Mouse (Mus musculus) brain, embryonic 18.5 days (tissue): Measurements from ENCODE around the gene Mlc1.

ENCODE experiments used
- DNase-seq: peaks from one replicate; pipeline ENCODE4 v3.0.0-alpha.2; 2012; ENCODE audit warnings: low read depth, low spot score

The Mlc1 gene

DNA sequence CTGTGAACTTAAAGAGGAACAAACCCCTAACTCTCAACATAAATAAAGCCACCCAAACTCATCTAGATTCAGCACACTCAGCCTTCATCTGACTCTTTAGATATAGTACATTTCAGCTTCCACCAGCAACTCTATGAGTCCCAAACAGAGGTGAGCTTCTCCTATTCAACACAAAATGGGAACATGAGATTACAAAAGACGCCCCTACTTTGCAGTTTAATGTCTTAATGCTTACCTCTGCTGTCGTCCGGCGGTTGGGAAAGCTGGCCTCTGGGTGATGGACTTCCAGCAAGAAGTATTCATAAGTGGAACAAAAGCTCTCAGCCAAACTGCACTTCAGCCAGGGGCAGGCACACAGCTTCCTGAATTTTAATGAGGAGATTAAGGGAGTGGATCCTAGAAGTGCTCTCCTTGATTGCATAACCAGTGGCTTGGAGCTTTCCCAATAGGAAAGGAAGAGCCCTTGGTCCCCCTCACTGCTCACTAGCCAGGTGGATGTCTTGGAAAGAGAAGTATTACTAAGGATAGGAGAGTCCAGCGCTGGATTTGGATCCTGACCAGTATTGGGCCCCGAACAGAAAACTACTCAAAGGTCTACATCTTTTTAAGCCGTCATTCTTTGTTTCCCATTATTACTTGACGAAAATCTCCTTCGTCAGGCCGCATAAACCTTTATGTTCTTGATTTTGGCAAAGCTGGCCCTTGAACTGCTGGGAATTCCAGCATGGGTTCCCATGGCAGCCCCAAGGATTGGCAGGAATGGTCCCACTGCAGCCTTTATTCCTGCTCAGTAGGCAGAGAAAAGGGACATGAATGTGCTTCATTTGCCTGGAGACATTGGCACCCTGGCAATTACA, at the start of gene Mlc1:
Gene Mlc1 (minus strand): TSS at position 727 of the 857 bp plus-strand sequence.
- peak; percentile 47 for DNase-seq

DNA sequence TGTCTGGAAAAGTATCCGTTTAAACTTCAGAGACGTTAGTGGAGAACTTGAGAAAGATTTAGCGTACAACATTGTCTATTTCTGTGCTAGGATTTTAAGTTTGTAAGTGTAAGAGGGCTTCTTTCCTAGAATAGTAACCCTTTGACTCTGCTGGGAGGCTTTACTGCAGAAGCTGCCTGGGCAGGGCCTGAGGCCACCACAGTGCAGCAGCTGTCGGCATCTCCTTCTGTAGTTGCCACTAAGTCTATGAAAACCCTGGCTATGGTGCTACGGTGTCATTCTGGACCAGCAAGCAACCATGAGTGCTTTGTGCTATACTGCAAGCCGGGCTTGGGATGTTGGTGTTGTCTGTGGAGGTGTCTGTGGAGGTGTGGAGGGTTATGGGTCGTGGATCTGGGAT, 41.7 kb upstream of the Mlc1 start:
- DNase-seq: no peak

DNA sequence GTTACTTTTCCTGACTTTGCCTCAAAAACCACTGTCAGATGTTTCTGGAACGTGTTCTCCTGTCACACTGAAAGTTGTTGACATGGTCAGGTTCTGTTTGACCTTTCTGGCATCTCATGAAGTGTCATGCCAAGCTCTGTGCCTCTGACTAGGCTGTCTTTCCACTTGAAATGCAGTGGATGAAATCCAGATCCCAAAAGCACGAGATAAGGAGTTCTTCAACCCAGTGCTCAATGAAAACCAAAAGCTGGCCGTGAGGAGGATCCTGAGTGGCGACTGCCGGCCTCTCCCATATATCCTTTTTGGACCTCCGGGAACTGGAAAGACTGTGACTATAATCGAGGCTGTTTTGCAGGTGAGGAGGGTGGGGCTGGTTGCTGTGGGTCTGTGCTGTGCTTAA, 41.3 kb upstream of the Mlc1 start:
- no peak for DNase-seq

DNA sequence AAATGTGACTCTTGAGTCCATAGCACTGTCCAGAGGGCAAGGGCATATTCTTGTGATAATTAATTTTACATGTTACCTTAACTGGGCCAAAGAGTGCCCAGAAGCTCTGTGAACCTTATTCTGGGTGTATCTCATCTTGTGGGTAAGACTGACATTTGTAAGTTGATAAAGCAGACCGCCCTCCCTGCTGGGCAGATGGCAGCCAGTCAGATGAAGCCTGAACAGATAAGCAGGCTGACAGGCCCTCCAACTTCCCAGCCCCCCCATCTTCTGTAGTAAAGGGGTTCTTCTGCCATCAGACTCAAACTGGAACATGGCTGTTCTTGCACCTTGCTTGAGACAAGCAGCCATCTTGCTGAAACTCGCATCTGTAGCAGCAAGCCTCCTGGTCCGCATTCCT, 37.9 kb upstream of the Mlc1 start:
- DNase-seq: no peak

DNA sequence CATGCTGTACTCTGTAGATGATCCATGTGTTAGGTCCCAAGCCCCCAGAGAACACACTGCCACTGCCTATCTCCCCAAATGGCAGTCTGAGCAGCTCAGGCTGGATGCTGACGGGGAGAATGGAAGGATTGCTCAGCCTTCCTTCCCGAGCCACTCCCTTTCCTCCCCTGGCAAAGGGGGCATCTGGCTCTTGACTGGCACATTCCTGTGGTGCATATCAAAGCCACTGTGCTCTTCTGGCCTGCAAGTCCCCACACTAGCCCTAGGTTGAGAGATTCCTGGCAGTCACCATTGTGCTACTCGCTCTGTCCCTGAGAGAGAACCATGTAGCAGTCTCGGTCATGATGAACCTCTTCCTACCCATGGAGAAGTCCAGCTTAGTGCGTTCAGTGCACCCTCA, 29.0 kb upstream of the Mlc1 start:
- no peak for DNase-seq

DNA sequence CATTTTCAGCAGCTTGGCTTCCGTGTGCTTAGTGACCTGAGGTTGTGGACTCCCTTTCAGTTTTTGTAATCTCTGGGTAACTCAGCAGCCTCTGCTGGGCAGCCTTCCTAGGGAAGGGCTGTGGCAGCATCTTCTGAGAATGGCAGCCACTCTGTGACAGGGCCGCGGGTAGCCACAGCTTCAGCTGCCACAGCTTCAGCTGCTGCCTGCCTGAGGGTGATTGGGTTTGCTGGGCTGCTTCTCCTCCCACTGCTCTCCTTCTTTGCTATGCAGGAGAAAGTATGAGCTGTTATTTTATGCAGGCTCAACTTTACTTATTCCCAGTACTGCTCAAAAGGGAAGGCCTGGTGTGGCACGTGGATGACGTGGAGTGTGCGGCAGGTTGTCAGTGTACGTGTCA, 28.2 kb upstream of the Mlc1 start:
- DNase-seq: no peak

DNA sequence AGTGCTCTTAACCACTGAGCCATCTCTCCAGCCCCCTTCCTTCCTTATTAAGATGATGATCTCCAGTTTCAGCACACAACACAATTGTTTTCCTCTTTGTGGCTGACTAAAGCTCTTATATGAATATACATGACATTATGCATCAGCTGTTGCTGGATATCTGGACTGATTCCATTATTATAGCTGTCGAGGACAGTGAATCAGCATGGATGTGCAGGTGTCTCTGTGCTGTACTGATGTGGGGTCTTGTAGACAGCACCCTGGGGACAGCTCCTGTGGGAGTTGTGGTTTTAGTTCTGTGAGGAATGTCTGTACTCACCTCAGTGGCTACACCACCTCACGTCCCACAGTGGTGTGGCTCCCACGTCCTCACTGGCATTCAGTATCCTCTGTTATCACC, 22.4 kb upstream of the Mlc1 start:
- no peak for DNase-seq

DNA sequence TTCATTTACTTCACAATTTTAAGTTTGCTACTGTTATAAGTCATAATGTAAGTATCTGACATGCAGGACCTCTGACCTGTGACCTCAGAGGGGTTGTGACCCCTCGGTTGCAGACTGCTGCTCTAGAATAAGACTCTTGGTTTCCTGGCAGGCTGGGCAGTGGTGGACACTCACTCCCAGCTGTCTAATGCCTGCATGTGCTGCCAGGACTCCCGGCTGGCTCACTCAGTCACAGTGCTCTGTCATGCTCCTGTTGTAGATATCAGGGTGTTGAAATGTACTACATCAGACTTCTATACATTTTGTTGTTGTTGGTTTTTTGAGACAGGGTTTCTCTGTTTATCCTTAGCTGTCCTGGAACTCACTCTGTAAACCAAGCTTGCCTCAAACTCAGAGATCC, 21.6 kb upstream of the Mlc1 start:
- DNase-seq: no peak

DNA sequence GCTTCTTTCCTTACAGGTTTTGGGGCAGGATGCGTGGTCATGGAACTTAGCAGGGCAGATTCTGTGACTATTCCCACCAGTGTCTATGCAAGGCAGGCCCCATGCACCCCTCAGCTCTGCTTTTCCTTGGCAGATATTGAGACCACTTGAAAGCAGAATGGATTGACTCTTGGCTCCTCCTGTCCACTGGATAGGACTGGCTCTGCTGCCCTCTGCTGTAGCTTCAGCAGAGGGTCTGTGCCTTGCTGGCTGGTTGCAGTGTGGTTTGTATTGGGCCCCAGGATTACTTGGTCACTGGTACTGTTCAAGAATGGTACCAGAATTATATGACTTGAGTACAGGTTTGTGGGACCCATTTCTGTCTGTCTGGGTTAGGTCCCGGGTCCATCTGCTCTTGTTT, 20.3 kb upstream of the Mlc1 start:
- no peak for DNase-seq

DNA sequence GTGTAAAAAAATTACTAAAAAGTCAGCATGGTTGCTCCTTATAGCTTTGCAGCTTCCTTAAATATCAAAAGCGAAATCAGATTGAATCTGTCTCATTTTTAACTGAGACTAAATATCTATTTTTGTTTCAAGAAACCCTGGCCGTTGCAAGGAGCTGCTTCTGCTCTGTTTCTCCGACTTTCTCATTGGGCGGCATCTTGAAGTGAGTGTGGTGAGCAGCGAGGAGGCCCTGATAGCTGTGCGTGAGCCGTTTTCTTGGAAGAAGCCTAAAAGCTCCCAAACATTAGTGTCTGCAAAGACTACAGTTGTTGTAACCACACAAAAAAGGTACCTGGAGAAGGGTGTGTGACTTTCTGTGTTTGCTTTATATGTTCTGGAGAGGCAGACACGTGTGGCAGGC, 19.8 kb upstream of the Mlc1 start:
- no peak for DNase-seq

DNA sequence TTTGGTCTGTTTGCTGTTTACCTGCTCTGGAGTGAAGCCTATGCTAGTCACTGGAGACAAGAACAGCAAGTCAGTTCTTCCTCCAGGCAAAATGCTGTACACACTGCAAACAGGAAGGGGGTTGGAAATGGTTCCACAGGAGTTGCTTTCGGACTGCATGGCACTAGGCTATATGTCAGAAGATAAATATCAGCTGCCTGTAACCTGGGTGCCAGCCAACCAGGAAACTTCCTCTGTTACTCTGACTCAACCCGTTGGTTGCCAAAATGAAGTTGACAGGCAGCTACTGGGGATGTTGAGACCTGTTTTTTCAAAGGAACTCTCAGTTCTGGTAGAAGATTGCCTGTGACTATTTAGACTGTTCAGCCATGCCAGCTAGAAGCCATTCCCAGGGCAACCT, 10.4 kb upstream of the Mlc1 start:
- no peak for DNase-seq

DNA sequence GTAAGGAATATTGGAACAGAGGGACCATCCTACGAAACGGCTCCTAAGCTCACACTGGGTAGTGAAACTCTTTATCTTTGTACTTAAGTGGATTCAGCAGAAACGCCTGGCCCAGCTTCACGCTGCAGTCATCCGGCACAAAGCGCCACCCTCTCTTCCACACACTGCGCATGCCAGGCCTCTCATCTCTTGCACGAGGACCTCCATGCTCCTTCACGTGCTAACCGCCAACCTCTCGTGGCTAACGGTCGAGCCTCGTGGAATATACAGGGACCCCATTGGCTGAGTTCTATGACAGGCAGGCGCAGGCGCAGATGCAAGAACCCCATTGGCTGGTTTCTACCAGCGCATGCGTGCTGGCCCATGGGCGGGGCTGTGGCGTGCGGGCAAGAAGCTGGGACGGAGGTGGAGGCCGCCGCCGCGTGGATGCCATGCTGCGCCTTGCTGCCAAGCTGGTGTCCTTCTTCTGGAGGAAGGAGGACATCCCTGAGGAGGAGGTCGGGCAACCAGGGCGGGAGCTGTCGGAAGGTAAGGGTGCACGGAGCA, 3.8 kb upstream of the Mlc1 start, which contains the start of gene Mov10l1:
Gene Mov10l1 (plus strand): TSS at position 376 of the 546 bp plus-strand sequence.
- DNase-seq: no peak

DNA sequence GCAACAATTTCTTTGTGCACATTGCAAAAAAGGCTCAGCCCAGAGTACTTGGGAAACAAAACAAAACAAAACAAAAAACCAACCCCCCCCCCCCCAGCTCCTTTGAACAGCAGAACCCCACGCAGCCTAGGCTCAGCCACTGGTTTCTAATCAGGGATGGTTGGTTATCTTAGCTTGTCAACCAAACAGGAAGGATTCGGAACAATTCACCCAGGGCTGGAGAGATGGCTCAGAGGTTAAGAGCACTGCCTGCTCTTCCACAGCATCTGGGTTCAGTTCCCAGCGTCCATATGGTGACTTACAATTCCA, 285 bp upstream of the Mlc1 start:
- no peak for DNase-seq

DNA sequence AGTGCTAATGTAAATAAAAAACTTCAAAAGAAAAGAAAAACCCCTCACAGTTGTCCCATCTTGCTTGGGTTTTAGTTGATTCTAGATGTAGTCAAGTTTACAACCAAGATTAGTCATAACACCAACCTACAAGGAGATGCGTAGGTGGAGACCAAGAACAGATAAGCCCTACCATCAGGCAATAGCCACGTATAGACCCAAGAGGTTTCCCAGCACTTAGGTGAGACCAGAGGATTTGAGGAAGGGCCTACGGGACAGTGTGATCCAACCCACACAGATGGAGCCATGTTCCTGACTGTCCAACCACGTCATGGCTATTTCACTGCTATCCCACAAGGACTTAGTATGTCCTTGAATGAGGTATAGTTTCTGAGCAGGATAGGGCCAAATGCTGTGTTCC, 6.5 kb downstream of the Mlc1 start:
- no peak for DNase-seq

DNA sequence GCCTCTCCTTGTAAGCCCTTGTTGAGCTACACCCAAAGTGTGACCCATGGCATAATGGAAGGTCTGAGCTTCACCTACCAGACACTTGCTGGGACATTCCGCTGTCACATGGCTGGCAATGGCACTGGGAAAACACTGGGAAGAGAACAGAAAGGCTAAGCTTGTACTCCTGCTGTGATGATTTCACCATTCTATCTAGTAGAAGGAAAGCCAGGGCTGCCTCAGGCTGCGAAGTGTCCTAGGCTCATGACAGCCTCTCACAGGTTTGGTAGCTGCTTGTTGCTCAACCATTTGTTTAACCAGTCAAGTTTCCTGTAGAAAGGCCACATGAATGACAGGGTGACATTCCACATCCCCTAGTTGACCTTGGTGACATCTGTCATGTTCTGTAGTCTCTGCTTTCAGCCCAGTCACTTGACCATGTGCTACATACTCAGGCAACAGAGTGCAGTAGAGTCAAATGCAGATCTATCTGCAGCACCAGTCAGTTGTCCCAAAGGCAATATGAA, 14.7 kb downstream of the Mlc1 start:
- DNase-seq: no peak

DNA sequence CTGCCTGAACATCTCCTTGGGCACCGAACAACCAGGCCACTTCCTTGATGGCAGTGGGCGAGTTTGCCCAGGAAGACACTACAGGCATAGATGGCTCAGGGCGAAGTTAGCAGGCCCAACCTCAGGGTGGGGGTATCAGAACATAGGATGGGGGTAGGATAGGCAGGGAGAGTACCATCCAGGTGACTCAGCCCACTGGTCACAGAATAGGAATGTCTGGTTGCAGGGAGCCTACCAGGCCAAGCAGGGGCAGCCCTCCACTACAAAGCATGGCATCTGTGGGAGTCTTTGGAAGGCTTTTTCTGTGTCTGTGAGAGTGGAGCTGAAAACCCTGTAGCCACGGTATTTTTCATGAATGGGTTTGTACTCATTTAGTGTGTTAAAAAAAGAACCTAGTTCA, 21.3 kb downstream of the Mlc1 start:
- DNase-seq: no peak

DNA sequence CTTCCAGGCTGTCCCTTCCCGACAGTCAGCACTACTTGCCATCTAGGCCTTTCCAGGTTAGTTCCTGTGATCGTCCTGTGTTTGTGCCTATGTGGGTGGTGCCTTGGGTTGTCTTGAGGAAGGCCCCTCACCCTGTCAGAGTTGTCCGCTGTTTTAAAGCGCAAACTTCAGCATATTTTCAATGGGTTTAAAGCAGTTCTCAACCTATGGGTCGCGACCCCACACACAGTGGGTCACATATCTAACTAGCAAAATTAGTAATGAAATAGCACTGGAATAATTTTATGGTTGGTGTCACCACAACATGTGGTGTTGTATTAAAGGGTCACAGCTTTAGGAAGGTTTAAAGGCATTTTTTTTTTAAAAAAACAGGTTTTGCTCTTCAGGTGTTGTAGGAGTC, 23.5 kb downstream of the Mlc1 start:
- DNase-seq: no peak

DNA sequence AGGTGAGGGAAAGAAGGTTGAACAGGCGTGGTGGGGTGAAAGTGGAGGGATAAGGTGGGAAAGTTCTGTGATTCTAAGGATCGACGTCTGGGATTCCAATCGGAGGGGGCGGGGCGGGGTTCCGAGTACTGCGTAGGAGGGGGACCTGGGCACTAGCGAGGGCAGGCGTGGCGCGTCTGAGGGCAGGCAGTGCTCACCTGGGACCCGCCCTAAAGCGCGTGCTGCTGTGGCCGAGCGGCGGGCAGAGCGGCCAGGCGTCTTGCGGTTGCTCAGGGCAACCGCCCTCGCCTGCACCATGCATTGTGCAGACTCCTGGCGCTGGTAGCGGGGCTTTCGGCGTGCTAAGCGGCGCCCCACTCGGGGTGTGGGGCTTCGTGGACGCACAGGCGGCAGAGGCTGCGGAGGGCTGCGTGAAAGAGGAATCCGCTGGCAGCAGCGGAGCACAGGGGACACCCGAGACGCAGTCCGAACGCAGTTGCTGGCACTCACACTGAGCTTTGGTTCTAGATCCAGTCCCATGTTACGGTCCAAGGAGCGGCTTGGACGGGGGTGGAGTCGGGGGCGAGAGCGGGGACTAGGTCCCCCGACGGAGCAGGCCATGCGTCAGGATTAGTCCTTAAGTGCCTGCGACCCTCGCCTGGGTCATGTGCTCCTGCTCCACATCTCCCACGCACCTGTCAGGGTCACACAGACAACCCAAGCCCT, 24.3 kb downstream of the Mlc1 start, which contains the start of gene Ttll8:
Gene Ttll8 (minus strand): TSS at position 51 of the 705 bp plus-strand sequence.
- DNase-seq: no peak

DNA sequence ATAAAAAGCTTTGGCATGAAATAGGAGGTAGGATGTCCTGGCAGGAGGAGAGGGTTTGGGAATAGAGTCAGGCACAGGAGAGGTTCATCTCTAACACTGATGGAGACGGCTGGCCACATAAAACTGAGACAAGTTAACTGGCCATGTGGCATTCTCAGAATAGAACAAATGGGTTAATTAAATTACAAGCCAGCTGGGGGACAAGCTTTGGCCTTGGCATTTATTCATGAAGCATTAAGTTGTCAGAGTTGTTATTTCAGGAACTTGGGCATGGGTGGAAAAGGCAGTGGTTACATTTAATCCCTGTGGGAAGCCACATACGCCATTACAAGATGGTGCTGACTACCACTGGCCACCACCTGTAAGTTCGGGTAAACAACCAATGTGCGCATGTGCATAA, 27.6 kb downstream of the Mlc1 start:
- DNase-seq: no peak

DNA sequence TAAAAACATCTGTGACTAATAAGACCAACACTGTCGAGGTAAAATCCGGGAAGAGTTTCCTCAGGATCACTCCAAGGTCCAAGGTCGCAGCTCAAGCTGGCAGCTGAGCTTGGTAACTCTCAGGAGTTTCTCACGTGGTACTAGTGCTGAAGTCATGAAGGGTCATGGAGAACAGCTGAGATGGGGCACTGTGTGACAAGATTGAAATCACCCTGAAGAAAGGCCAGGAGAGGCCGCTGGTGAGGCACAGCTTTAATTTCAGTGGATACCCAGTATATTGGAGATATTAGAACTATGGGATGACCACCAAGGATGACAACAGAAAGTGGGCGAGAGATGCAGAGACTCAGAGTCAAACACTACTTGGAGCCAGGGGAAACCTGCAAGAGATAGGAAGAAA, 32.0 kb downstream of the Mlc1 start:
- no peak for DNase-seq

DNA sequence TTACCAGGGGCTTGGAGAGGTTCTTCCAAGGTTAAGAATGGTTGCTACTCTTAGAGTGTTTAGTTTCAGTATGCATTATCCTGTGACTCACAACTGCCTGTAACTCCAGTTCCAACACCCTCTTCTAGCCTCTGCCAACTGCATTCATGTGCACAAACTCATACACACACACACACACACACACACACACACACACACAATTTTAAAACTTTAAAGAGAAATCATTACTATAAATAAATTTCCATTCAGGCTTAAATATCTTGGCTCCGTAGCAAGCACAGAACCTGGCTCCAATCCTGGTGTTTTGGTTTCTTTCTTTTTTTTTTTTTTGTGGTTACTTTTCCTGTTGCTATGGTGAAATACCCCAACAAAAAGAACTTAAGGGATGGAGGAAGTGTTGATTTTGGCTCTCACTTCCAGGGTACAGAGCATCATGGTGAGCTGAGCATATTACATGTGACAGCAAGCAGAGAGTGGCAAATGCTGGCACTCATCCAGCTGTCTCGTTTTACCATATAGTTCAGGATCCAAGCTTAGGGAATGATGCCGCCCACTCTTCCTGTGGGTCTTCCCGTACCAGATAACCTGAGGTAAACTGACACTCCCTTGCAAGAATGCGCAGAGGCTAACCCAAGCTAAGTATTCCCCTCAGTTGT, 34.8 kb downstream of the Mlc1 start:
- DNase-seq: no peak

DNA sequence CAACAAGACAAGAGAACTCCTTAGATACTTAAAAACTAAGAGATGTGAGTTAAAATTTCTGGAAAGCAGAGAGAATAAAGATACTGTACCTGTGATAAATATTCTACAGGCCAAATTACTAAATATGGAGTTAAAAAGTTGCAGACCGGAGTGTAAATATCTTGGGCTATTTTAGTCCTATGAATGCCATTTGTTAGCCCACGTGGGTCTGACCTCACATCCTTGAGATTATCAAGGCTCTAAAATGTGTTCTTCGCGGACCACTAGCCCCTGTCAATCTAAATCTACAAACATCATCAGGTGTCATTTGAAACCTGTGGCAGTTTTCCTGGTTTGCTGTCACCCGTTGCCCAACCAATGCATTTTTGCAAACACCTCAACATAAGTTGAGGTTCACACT, 36.0 kb downstream of the Mlc1 start:
- DNase-seq: no peak
